Mouse (Mus musculus): Measurements from ENCODE around the gene Inhba.

The Inhba gene

DNA sequence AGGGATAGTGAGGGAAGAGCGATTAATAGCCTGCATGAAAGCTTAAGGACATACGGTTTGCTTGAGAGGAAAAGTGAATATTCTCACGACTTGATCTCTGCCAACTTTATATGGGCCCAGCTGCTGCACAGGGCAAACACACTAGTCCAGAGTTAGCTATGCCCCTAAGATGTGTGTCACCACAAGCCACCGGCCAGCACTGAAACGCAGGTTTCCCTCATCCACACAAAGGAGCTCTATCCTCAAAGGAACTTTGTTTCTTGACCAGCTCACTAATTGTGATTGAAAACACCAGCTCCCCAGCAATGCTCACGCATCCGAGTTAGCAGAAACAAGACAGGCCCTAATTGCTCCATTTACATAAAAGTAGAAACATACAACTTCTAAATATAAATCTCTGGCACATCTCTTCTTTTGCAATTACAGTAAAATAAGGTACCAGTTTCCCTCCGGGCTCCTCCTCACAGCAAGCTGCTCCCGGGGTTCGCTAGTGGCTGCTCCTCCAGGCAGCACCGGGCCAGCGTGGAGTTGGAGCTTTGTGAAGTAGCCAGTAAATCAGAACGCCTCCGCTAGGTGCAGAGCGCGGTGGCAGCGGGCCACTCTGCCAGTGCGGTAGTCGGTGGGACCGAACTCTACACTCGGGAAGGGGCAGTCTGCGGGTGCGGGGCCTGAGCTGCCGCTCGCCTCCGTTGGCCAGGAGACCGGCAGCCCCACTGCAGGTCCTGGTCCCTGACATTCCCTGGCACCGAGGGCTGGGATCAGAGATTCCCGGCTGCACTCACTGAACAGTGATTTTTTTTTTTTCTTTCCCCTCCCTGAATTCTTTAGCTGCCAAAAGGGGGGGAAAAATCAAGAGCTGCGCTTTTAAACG lies at the start of gene Inhba:
Gene Inhba (plus strand): TSS at position 480 of the 871 bp plus-strand sequence.
- DNase-seq (ENCODE audit: extremely low spot score), result peak; percentile 70

DNA sequence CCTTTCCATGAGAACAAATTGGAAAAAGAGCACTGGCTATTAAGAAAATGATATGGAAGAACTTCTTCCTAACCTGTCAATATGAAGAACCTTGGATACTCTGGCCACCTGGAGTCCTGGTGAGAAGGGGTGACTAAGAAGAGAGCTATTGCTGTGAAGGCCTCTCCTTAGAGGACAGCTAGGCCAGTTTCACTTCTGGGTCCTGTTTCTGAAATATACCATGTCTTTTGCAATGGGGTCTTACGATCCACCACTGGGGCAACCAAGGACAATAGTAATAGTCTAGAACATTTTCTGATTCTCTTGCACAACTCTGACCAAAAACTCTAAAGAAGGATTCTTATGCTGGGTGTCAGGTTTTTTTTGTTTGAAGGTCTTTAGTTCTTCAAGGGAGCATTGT lies 35.1 kb upstream of the Inhba start:
- DNase-seq (ENCODE audit: extremely low spot score), result no peak

DNA sequence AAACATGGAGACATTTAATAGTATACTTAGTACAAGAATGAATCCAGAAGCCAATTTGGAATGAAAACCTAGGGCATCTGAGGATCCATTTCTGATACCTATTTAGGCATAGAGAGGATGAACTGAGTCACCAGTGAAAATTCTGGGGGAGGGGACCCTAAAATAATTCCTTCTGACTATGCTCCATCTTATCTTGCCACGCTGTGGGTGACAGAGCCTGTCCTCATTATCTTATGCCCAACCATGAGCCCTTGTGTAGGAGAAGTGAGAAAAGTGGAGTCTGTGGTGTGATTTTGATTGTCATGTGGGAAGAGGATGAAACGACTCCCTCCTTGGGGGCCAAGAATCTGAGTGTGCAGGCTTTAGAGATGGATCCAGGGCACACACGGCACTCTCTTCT lies 32.1 kb upstream of the Inhba start:
- no peak for DNase-seq (ENCODE audit: extremely low spot score)

GRCm38 (mm10) chr13:15982041-15982440 lies 29.6 kb upstream of the Inhba start:
- DNase-seq (ENCODE audit: extremely low spot score), result no peak

- DNase-seq (ENCODE audit: extremely low spot score), result no peak
Observed at GRCm38 (mm10) chr13:15985761-15986160, 25.9 kb upstream of the Inhba start.

GRCm38 (mm10) chr13:15986172-15986571 lies 25.5 kb upstream of the Inhba start:
- DNase-seq (ENCODE audit: extremely low spot score), result no peak

- DNase-seq (ENCODE audit: extremely low spot score), result no peak
Observed at GRCm38 (mm10) chr13:15995314-15995713, 16.3 kb upstream of the Inhba start.

- DNase-seq (ENCODE audit: extremely low spot score), result no peak
Observed at GRCm38 (mm10) chr13:16005517-16005916, 6.1 kb upstream of the Inhba start.

DNA sequence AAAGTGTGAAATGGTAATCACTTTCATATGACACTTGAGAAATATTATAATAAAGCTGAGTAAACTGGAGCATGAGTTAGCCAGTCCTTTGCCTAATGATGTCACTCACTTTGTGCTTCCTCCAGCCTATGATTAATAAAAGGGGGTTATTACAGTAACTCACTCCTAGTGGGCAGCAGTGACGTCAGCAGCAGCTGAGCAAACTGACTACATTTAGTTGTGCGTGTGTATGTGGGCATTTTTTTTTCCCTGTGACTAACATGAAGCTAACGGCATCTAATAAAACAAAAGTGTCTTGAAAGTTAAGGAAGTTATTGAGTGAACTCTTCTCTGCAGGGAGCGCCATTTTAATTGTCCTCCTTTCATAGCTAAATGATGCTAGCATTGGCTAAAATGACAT lies 3.9 kb upstream of the Inhba start:
- DNase-seq (ENCODE audit: extremely low spot score), result no peak

DNA sequence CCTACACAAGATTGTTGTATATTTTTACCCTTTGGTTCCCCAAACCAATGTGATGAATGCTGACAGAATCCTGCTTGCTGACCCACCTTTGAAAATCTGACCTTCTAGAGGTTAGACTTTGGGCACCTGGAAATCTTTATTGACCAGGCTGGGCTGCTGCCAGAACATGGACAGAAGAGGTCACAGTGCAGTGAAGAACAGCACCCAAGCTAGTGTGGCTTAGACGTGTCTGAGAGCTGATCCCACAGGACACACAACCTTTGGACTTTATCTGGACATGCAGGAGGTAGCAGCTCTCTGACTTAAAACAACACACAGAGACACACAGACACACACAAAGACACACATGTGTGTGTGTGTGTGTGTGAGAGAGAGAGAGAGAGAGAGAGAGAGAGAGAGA lies 3.3 kb upstream of the Inhba start:
- DNase-seq (ENCODE audit: extremely low spot score), result no peak

DNA sequence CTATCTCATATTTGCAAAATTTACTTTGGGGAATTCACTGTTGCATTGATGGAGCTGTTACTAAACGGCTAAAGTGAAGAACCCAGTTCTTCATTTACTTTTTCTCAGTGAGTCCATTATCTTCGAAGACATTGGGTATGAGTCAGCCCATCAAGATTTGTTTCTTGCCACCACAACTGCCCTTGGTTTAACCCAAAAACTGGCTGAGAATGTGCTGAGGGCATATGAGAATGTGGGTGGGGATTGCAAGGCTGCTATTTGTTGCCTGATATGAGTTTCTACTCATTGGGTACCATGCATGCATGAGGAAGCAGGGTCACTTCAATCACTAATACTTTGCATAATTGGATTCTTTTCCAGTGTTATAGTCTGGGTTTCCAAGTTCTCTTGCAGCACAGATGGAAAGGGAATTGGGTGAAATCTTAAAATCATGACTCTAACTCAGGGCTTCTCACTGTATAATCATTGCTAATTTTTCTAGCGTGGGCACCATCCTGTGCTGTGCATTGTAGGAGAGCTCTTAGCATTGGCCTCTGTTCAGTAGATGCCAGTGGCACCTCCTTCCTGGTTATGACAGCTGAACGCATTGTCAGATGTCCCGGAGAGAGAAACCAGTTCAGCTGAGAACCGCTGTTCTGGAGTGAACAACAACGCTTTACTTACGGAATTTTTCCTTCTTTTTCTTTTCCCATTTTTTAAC lies 1.7 kb upstream of the Inhba start:
- no peak for DNase-seq (ENCODE audit: extremely low spot score)

GRCm38 (mm10) chr13:16010586-16010985 lies 1.1 kb upstream of the Inhba start:
- DNase-seq (ENCODE audit: extremely low spot score), result no peak

- peak; percentile 80 for DNase-seq (ENCODE audit: extremely low spot score)
Observed at GRCm38 (mm10) chr13:16012243-16012887, 714 bp downstream of the Inhba start.

DNA sequence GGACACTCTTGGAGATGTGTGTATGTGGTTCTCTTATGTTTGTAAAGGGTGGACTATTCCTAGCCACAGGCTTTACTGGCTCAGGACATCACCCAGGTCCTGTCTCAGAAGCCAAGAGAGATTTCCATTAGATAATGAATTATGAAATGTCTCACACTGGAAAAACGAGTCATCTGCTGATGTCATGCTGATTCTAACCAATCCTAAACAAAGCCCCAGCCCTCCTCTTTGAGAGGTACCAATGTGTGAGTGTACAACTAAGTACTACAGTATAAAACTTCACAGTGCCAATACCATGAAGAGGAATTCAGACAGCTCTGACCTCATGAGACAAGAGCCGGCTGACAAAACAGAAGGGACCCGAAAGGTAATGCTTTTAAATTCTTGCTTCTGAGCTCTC lies 2.5 kb downstream of the Inhba start:
- no peak for DNase-seq (ENCODE audit: extremely low spot score)

DNA sequence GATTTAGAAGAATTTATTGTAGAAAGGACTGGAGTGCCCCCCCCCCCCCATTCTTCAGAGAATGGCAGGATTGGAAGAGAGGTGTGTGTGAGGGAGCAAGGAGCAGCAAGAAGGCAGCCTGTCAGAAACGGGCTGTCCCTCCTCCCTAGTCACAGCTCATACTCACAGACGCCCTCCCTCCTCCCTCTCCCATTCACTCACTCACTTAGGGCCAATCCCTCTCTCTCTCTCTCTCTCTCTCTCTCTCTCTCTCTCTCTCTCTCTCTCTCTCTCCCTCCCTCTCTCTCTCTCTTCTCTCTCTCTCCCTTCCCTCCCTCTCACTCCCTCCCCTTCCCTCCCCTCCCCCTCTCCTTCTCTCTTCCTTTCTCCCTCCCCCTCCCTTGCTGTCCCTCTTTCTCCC lies 4.9 kb downstream of the Inhba start:
- no peak for DNase-seq (ENCODE audit: extremely low spot score)

- peak; percentile 30 for DNase-seq (ENCODE audit: extremely low spot score)
Observed at GRCm38 (mm10) chr13:16017338-16017737, 5.7 kb downstream of the Inhba start.

DNA sequence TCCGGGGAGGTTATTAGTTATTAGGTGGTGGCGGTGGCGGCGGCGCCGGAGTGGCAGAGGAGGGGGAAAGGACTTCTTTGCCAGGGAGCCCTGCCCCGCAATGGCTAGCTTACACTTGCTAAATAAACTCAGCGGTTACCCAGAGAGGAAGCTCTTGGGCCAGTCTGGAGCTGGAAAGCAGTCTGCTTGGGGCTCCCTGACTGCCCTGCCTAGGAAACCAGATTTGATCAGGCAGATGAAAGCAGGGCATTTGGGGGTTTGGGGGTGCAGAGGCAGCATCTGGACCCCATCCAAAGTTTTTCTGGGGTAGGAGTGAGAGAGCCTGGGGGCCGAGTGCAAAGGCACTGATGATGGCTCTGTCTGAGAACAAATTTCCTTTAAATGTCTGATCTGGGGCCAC lies 6.1 kb downstream of the Inhba start:
- no peak for DNase-seq (ENCODE audit: extremely low spot score)

- no peak for DNase-seq (ENCODE audit: extremely low spot score)
Observed at GRCm38 (mm10) chr13:16018807-16019510, 7.3 kb downstream of the Inhba start.

DNA sequence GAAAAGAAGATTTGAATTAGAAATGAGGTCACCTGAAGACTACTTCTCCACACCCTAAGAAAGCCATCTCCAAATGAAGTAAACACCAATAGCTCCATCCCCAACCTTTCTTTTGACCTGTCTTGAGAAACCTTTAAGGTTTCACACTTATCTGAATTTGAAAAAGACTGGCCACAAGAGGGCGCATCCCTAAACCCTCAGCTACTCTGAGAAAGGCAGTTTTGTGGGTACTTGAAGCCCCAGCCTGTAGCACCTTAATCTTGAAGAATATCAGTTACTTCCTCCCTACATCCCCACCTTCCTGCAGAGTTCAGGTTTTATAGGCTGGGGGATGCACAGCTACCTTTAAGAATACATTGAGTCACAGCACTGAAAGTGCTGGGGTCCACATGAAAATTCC lies 9.0 kb downstream of the Inhba start:
- peak; percentile 54 for DNase-seq (ENCODE audit: extremely low spot score)

- DNase-seq (ENCODE audit: extremely low spot score), result no peak
Observed at GRCm38 (mm10) chr13:16021181-16021580, 9.5 kb downstream of the Inhba start.

GRCm38 (mm10) chr13:16021849-16022248 lies 10.2 kb downstream of the Inhba start:
- no peak for DNase-seq (ENCODE audit: extremely low spot score)

- no peak for DNase-seq (ENCODE audit: extremely low spot score)
Observed at GRCm38 (mm10) chr13:16022536-16022935, 10.9 kb downstream of the Inhba start.
